Mouse (Mus musculus) megakaryocyte-erythroid progenitor cell, adult 5-6 weeks (primary cell): ENCODE data around the gene Osbpl3. TPM values are rescaled to one million over a fixed set of nuclear protein-coding genes. Genes with fewer than 3 reads are reported as not detected.

Source experiments
- ATAC-seq: replicated peaks from 2 replicates; pipeline ENCODE4 v1.8.0; 2016; ENCODE audit warnings: mild to moderate bottlenecking, inconsistent platforms; ENCODE audit not compliant: severe bottlenecking, poor library complexity, low FRiP score, low TSS enrichment
- total RNA-seq, 2 experiments: library from RNA; stranded (forward) in 1 of 2; stranded (reverse) in 1 of 2; fragments of 200-1000, 215-1000 nt in 1 of 2; fragments of >200 nt in 1 of 2; fragmentation: Nextera tagmentation in 1 of 2; gene quantifications; 2 replicates each; pipeline ENCODE4 v1.2.3; 2014 to 2017

The Osbpl3 gene
- total RNA-seq (2014; fragmentation: Nextera tagmentation) (10.9 and 11.1 TPM in 2 replicates), total RNA-seq (2017) (11.5 and 16.4 TPM in 2 replicates)

DNA sequence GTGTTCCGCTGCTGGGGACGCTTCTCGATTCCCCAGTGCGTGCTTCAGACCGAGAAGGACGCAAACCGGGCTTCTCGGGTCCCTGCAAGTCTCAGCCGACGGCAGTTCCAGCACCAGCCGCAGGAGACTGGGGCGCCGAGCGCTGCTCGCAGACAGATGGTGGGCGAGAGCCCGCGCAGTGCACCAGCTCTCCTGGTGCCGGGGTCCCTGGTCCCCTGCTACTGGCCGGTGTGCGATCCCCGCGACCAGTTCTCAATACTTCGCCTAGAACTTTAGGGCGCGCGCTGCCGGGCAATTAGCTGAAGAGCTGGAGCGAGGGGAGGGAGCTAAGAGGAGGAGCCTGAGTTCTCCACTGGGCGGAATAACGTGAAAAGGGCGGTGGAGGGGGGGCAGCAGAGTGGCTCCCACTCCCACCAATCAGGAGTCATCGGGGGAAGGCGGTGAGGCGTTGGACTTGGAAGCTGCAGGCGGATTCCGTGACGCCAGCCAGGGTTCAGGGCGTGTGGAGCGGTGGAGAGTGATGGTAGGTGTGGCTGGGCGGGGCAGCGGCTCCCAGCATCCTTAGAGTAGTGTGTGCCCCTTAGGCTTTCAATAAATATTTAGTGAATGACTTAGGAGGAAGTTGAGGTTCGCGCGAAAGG lies at the start of gene Osbpl3:
TSS of gene Osbpl3 (minus strand) at position 373 of the 641 bp plus-strand sequence.
- peak; percentile 93 for ATAC-seq

GRCm38 (mm10) chr6:50505531-50505930 lies 49.5 kb upstream of the Osbpl3 start:
- ATAC-seq: peak; percentile 63

GRCm38 (mm10) chr6:50504711-50505110 lies 48.7 kb upstream of the Osbpl3 start:
- ATAC-seq: peak; percentile 90

- ATAC-seq: no peak
Observed at GRCm38 (mm10) chr6:50503779-50504178, 47.8 kb upstream of the Osbpl3 start.

- no peak for ATAC-seq
Observed at GRCm38 (mm10) chr6:50503031-50503430, 47.0 kb upstream of the Osbpl3 start.

DNA sequence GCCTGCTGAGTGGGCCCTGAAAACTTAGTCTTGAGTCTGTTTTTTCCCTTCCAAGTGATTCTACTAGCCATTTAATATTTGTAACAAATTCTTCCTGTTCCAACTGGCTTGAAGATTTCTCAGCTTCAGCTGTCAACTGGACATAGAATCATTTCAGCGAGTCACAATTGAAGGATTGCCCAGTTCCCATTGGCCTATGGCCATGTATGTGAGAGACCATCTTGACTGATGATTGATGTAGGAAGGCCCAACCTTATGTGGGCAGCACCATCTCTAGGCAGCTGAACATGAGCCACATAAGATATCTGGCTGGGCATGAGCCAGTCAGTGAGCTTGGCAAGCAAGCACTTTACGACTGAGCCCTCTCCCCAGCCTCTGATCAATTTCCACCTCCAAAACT lies 42.3 kb upstream of the Osbpl3 start:
- no peak for ATAC-seq

- no peak for ATAC-seq
Observed at GRCm38 (mm10) chr6:50490519-50490918, 34.5 kb upstream of the Osbpl3 start.

DNA sequence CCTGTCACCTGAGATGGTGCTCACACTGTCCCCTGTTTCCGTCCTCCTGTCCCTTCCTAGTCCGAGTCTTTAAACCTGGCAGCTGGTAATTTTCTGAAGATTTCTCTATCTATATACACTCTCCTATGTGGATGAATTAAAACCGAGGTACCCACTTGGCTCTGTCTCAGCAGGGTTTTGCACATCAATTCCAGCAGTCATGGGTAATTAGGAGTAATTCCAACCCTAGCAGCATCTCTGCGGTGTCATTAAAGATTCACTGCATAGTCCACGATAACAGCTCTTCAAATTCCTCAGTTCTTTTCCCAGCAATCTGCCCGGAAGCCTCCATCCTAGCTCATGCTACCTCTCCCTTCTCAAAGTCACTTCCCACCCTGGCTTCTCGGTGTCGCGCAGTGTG lies 33.4 kb upstream of the Osbpl3 start:
- no peak for ATAC-seq

DNA sequence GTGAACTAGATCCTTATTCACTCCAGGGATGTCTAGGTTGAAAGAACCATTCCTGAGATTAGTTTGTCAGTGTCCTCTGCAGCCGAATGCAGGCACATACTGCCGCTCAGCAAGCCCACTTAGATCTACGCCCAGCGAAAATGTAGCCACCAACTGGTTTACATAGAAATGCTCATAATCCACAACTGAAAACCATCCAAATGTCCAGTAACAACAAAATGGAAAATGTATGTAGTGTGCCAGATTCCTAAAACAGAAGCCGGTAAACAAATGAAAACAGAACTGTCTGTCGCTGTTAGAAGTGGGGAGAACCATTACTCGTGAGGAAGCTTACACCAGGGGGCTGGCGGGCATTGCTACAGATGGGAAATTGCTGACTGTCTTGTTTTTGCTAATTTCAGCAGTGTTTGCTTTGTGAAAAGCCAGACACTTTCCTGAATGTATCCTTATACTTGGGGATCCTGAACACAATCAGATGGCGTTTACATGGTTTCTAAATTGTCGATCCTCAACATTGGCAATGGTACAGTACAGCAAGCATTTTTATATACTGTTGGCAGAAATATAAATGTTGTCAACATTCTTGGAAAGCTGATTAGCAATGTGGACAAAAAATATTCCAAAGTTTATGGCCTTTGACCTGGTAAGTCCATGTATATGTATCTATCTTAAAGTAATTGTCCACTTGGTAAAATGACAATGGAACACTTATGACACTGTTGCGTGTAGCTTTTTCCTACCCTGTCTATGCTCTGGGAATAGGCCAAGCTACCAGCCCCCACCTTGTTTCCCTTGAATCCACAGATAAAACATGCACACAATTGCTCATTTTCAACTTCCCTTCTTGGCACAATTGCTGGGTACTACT lies 30.3 kb upstream of the Osbpl3 start:
- no peak for ATAC-seq

DNA sequence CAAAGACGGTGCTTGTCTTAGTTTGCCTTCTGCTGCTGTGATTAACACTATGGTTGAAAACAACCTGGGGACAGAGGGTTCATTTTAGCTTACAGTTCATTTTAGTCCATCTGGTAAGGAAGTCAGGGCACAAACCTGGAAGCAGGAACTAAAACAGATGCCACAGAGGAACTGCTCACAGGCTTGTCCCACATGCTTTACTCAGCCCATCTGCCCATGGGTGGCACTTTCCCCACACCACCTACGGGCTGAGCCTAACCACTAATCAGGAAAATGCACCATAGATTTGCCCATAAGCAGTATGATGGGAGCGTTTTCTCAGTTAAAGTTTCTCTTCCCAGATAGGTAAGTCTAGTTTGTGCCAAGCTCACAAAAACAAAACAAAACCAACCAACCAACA lies 27.4 kb upstream of the Osbpl3 start:
- ATAC-seq: no peak

DNA sequence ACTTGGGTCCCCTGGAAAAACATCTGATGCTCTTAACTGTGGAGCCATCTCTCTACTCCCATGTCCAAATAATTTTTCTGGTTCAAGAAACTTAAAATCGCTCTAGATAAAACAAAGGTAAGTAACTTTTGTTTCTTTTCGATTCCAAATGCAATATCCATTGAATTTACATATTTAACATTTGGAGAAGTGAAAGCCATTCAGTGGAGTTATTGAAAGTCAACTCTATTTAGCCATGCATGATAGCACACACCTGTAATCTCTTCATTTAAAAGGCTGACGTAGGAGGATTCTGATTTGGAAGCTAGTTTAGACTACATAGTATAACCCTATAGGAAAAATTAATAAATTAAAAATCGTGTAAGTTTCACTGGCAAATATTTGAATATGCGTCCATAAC lies 25.5 kb upstream of the Osbpl3 start:
- ATAC-seq: no peak

- no peak for ATAC-seq
Observed at GRCm38 (mm10) chr6:50466451-50466850, 10.4 kb upstream of the Osbpl3 start.

DNA sequence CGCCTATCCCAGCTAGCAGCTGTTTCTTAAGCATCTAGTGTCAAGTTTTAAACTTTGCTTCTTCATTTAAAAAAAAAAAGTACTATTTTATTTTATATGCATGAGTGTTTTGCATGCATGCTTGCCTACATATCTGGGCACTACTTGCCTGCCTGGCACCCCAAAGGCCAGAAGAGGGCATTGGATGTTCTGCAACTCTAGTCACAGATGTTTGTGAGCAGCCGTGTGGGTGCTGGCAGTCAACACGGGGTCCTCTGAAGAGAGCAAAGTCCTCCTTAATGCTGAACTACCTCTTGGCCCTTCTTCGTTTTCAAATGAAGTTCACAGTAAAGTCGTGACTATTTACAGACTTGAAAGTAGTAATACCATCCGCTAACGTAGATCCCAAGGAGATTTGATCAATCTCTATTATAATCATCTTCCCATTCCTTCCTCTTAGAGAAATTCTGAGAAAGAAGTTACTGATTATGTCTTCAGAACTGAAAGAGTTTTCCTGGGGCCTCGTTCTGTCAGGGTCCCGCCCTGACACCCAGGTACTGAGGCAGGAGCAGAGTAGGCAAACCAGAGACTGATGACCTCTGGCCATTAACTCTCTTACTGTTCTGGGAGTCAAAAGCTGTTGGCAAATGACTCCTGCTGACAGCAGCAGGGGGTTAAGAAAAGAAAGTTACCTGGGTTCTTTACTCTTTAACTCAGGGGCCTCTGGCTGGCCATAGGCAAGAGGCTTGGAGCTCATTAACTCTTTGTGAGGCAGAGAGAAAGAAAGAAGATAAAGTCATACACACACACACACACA lies 8.9 kb upstream of the Osbpl3 start:
- ATAC-seq: no peak

- no peak for ATAC-seq
Observed at GRCm38 (mm10) chr6:50462026-50462425, 6.0 kb upstream of the Osbpl3 start.

- no peak for ATAC-seq
Observed at GRCm38 (mm10) chr6:50461585-50461984, 5.6 kb upstream of the Osbpl3 start.

DNA sequence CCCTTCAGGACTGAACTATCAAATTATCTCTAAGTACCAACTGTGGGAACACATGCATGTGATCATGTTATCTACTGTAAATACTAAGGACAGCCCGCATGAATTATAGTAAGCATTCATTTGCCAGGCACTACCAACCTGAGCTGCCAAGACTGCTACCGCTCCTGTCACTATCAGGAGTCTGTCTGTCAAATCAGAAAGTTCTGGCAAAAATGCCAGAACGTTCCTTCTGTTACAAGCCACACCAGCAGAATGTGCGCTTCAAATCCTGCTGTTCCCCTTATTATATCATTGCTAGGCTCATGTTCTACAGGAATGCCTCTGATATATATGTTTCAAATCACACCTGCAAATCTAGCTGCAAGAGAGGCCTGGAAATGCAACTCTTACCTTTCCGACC lies 4.6 kb upstream of the Osbpl3 start:
- ATAC-seq: no peak

GRCm38 (mm10) chr6:50460246-50460645 lies 4.2 kb upstream of the Osbpl3 start:
- no peak for ATAC-seq

DNA sequence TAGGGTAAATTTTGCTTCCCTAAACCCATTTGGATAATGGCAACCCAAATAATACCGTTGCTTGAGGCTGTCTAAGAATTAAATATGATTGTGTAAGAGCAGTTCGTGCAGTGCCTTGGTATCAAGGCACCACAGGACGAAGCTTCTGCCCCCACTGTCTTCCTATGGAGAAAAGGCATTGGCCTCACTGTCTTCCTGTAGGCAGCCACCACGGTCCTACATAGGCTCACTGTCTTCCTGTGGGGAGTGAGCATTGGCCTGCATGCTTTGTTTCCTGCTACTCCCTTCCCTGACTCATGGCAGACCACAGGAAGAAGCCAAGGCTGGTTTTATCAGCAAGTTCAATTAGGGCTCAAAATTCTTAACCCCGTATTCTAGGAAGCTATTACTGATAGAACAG lies 3.3 kb upstream of the Osbpl3 start:
- ATAC-seq: no peak

DNA sequence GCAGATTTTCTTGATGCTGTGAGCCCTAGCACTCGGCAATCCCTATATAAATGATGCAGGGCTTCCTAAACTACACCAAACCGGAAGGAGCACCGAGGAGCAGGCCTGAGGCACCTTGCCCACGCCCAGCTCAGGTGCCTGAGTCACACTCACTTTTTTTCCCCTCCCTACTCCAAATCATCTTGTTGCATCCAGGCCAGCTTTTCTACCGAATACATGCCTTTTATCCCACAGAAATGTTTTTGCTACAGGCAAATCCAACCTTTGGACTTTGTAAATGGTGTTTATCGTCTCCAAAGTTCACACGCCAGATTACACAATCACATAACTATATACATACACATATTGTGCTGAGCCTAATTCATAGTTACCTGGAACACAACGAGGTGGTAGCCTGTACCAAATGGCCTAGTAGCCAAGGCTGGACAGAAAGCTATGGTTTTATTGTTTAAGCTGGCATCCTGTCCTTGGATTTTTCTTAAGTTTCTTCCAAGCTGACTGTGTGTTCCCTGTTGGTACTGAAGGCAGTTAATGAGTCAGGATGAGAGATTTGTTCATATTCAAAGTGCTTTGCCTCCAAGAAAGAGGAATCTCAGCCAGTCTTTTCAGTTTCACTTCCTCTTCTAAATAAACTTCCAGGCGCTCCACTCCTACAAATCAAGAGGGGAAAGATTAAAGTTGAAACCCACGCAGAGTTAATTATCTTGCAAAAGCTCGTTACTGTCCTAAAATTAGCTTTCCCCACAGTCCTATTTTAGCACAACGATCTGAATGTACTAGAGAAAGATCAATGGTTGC lies 1.7 kb upstream of the Osbpl3 start:
- ATAC-seq: no peak
